14 mouse cellular contexts compared by ENCODE assay signal in genomic region chr11:35866140-35866539, GRCm38 (mm10). TPM values are rescaled to one million over a fixed set of nuclear protein-coding genes. Genes with fewer than 3 reads are reported as not detected.
DNase-seq lines count a peak whose midpoint lies in the region; ATAC-seq lines count a peak whose summit lies in the region.
"Had no signal": no experiment of that assay in that cellular context is flagged by ENCODE, and none has a peak within 500 bp of the region (broad histone marks: within the 10 kb centered on the region; RNA-seq: fewer than 3 reads in every experiment).

No protein-coding gene starts in this region.

- ATAC-seq in embryonic facial prominence, embryonic 12.5 days (ENCODE audit: insufficient number of reproducible peaks, insufficient read depth, low FRiP score, low TSS enrichment), result no peak
- no peak for ATAC-seq in hindbrain, embryonic 12.5 days (ENCODE audit: low FRiP score)
- no peak for ATAC-seq in midbrain, embryonic 13.5 days
- ATAC-seq in monocyte, adult 5-6 weeks (replicated peaks; ENCODE audit: insufficient number of reproducible peaks, low FRiP score, low TSS enrichment, poor library complexity, severe bottlenecking), result no peak
- ATAC-seq: inflammation-experienced regulatory T-cells, adult 6 months; Patski had no signal

- H3K4me3 ChIP-seq in heart, embryonic 10.5 days, result no peak overlapping the region
- H3K4me3 ChIP-seq in embryonic facial prominence, embryonic 12.5 days, result no peak overlapping the region
- H3K4me3 ChIP-seq in hindbrain, embryonic 12.5 days, result no peak overlapping the region
- no peak overlapping the region for H3K4me3 ChIP-seq in midbrain, embryonic 13.5 days (replicated peaks)

- DNase-seq in heart, embryonic 10.5 days (ENCODE audit: low spot score), result no peak
- DNase-seq in heart, adult 11 months, result no peak
- DNase-seq in natural killer cell, adult 2 months (ENCODE audit: low spot score in 2 of 2), result no peak
- DNase-seq in lung, postnatal 36 days, result no peak
- DNase-seq: cerebellum, adult 8-10 months; gastrocnemius, postnatal 36 days; kidney, postnatal 25 days; thymus, adult 2 months had no signal

- H3K27me3 ChIP-seq in heart, embryonic 10.5 days (ENCODE audit: insufficient read depth, poor library complexity, severe bottlenecking), result no peaks in the 10 kb centered on the region
- H3K27me3 ChIP-seq in embryonic facial prominence, embryonic 12.5 days, result no peaks in the 10 kb centered on the region
- H3K27me3 ChIP-seq in hindbrain, embryonic 12.5 days, result no peaks in the 10 kb centered on the region
- no peaks in the 10 kb centered on the region for H3K27me3 ChIP-seq in midbrain, embryonic 13.5 days
- H3K27me3 ChIP-seq: Patski had no signal

- H3K9ac ChIP-seq in embryonic facial prominence, embryonic 12.5 days, result no peak overlapping the region
- no peak overlapping the region for H3K9ac ChIP-seq in hindbrain, embryonic 12.5 days
- peak overlapping the region; percentile 34; the same call in 1 of the 2 replicates for H3K9ac ChIP-seq in midbrain, embryonic 13.5 days (replicated peaks)

- H3K4me1 ChIP-seq in heart, embryonic 10.5 days, result peaks cover 33% of the 10 kb centered on the region
- H3K4me1 ChIP-seq in embryonic facial prominence, embryonic 12.5 days, result peaks cover 25% of the 10 kb centered on the region
- peaks cover 30% of the 10 kb centered on the region for H3K4me1 ChIP-seq in hindbrain, embryonic 12.5 days
- H3K4me1 ChIP-seq in midbrain, embryonic 13.5 days (replicated peaks), result peaks cover 35% of the 10 kb centered on the region

- H3K36me3 ChIP-seq in heart, embryonic 10.5 days, result peaks cover 9% of the 10 kb centered on the region
- H3K36me3 ChIP-seq in embryonic facial prominence, embryonic 12.5 days, result 0 out of 2 replicates have a peak, but pooled peaks cover 4% of the 10 kb centered on the region
- peaks cover 26% of the 10 kb centered on the region; the same call in 1 of the 2 replicates for H3K36me3 ChIP-seq in hindbrain, embryonic 12.5 days
- peaks cover 33% of the 10 kb centered on the region for H3K36me3 ChIP-seq in midbrain, embryonic 13.5 days

- H3K4me2 ChIP-seq in embryonic facial prominence, embryonic 12.5 days (replicated peaks), result no peak overlapping the region
- no peak overlapping the region for H3K4me2 ChIP-seq in hindbrain, embryonic 12.5 days (replicated peaks)
- no peak overlapping the region for H3K4me2 ChIP-seq in midbrain, embryonic 13.5 days (replicated peaks)

- 45% methylated on average over 7 of the region's 7 CpGs for WGBS in heart, embryonic 10.5 days
- WGBS in embryonic facial prominence, embryonic 12.5 days, result 77% methylated on average over 7 of the region's 7 CpGs
- 60% methylated on average over 7 of the region's 7 CpGs for WGBS in hindbrain, embryonic 12.5 days
- WGBS in midbrain, embryonic 13.5 days, result 23% methylated on average over 7 of the region's 7 CpGs

- H3K9me3 ChIP-seq in heart, embryonic 10.5 days, result no peaks in the 10 kb centered on the region
- H3K9me3 ChIP-seq in embryonic facial prominence, embryonic 12.5 days, result no peaks in the 10 kb centered on the region
- no peaks in the 10 kb centered on the region for H3K9me3 ChIP-seq in hindbrain, embryonic 12.5 days (replicated peaks)
- no peaks in the 10 kb centered on the region for H3K9me3 ChIP-seq in midbrain, embryonic 13.5 days

- H3K27ac ChIP-seq in heart, embryonic 10.5 days, result peak overlapping the region; percentile 42
- H3K27ac ChIP-seq in embryonic facial prominence, embryonic 12.5 days, result peak overlapping the region; percentile 79
- H3K27ac ChIP-seq in hindbrain, embryonic 12.5 days, result peak overlapping the region; percentile 93
- H3K27ac ChIP-seq in midbrain, embryonic 13.5 days, result peak overlapping the region; percentile 95

RNA-seq across cellular contexts. Expression of gene Rars, which starts 31.8 kb away (rescaled TPM):
- polyA plus RNA-seq in heart, embryonic 10.5 days (2016; fragmentation: Nextera tagmentation; extraction: Ambion mirVana), result 92.6 and 106 TPM in 2 replicates
- 84.7 and 88.0 TPM in 2 replicates for polyA plus RNA-seq in embryonic facial prominence, embryonic 12.5 days (2016; fragmentation: Nextera tagmentation; extraction: Ambion mirVana)
- 78.5 and 79.4 TPM in 2 replicates for polyA plus RNA-seq in hindbrain, embryonic 12.5 days (2016; fragmentation: Nextera tagmentation; extraction: Ambion mirVana)
- 74.0 and 80.0 TPM in 2 replicates for polyA plus RNA-seq in midbrain, embryonic 13.5 days (2015; fragmentation: Nextera tagmentation; extraction: Ambion mirVana)
- total RNA-seq in monocyte, adult 5-6 weeks (2017), result 47.1 to 62.1 TPM (median 50.5 TPM) in 3 replicates

Comparison
In these comparisons a context has a peak if more than half of its experiments do, and no peak if none do; other contexts are left out.
1. H3K27ac ChIP-seq: peak in every context shown above with its lines; median percentile 95 in midbrain, embryonic 13.5 days; 93 in hindbrain, embryonic 12.5 days; 79 in embryonic facial prominence, embryonic 12.5 days; 42 in heart, embryonic 10.5 days.